Mouse (Mus musculus) myocyte (in vitro differentiated cells): ENCODE results near the gene Anxa1.

Source experiments
- CEBPB ChIP-seq: IDR thresholded peaks from 2 replicates; pipeline ENCODE4 v1.6.1; 2011; ENCODE audit warnings: mild to moderate bottlenecking, moderate library complexity; ENCODE audit not compliant: poor library complexity, insufficient read depth, severe bottlenecking
- MAX ChIP-seq: IDR thresholded peaks from one replicate; pipeline ENCODE4 v1.6.1; 2011; ENCODE audit warnings: low read depth, mild to moderate bottlenecking, control low read depth
- MYOD1 ChIP-seq, 3 experiments: IDR thresholded peaks; one replicate each; pipeline ENCODE4 v1.6.1; 2011; ENCODE audit warnings: control low read depth in 2 of 3, low read depth in 2 of 3, mild to moderate bottlenecking in 2 of 3, moderate library complexity in 1 of 3; ENCODE audit not compliant: insufficient read length in 2 of 3, control insufficient read depth in 1 of 3
- POLR2A ChIP-seq: IDR thresholded peaks from one replicate; pipeline ENCODE4 v1.6.1; 2011; ENCODE audit warnings: low read depth, mild to moderate bottlenecking, control low read depth, moderate library complexity; ENCODE audit not compliant: insufficient read length
- POLR2AphosphoS2 ChIP-seq: IDR thresholded peaks from one replicate; pipeline ENCODE4 v1.6.1; 2011; ENCODE audit warnings: low read depth, control low read depth; ENCODE audit not compliant: insufficient read length
- TCF12 ChIP-seq: IDR thresholded peaks from one replicate; pipeline ENCODE4 v1.6.1; 2011; ENCODE audit warnings: mild to moderate bottlenecking, control low read depth; ENCODE audit not compliant: poor library complexity, insufficient read depth, severe bottlenecking
- TCF3 ChIP-seq: IDR thresholded peaks from one replicate; pipeline ENCODE4 v1.6.1; 2011; ENCODE audit warnings: low read depth, control low read depth; ENCODE audit not compliant: insufficient read length
- USF1 ChIP-seq: IDR thresholded peaks from one replicate; pipeline ENCODE4 v1.6.1; 2011; ENCODE audit warnings: low read depth, mild to moderate bottlenecking, control low read depth, moderate library complexity

DNA sequence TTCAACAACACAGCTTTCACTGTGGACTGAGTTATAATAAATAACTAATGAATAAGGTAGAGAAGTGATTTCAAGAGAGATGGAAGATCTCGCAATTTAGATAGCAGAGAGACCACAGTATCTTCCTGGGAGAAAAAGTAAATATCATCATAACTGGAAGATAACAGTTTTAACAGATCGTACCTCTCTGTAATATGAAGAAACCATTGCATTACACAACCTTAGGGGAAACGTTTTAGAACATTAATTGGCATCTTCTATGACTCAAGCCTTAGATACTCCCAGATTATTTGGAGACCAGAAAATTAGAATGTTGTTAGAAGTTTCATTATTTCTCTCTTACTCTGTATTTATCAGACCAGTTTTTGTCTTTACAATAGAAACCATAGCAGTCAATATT lies 13.0 kb upstream of the Anxa1 start:
- TF ChIP-seq MAX (no peak), CEBPB (no peak), TCF3 (no peak), POLR2AphosphoS2 (no peak), POLR2A (no peak), USF1 (no peak), TCF12 (no peak), MYOD1 (IDR thresholded peaks at IDR 0.05; ENCODE audit: control insufficient read depth in 1 of 3, insufficient read length in 2 of 3, low read depth in 2 of 3) (no peak)
